Mouse (Mus musculus) urinary bladder, adult 2 months (tissue): ENCODE results near the gene Smarcb1. TPM values are rescaled to one million over a fixed set of nuclear protein-coding genes. Genes with fewer than 3 reads are reported as not detected.

Experiments
- DNase-seq: peaks from one replicate; pipeline ENCODE4 v3.0.0; 2022; ENCODE audit warnings: low spot score
- polyA plus RNA-seq: library from polyadenylated mRNA; depleted of rRNA; stranded (reverse); fragments of >200 nt; gene quantifications from 2 replicates; pipeline ENCODE4 v1.2.3, GENCODE M21; 2012; rRNA removed

The Smarcb1 gene
- polyA plus RNA-seq, 1 experiment, result 41.7 TPM

- no peak for DNase-seq
Measured at GRCm38 (mm10) chr10:75856155-75856907, 65.1 kb downstream of the Smarcb1 start.

- no peak for DNase-seq
Measured at GRCm38 (mm10) chr10:75855416-75855981, 65.9 kb downstream of the Smarcb1 start.

DNA sequence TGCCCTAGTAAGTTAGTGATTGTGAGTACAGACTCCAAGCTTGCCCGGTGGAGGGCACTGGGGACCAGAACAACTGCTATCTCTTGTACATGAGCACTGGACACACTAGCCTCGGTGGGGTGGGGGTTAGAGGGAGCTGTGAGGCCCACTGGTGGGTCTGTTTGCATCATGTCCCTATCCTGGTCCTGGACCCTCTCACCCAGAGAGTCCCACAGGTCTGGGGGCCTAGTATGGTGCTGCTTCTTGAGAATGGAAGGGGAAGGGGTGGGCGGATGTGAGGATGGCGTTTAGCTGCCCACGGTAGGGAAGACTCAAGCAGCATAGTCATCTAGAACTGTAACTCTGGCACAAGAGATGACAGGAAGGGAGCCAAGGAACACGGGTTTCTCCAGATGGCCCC lies 66.6 kb downstream of the Smarcb1 start:
- no peak for DNase-seq

GRCm38 (mm10) chr10:75854096-75854495 lies 67.3 kb downstream of the Smarcb1 start:
- DNase-seq, result no peak

- peak; percentile 47 for DNase-seq
Measured at GRCm38 (mm10) chr10:75853452-75853851, 68.0 kb downstream of the Smarcb1 start.

- no peak for DNase-seq
Measured at GRCm38 (mm10) chr10:75852539-75853125, 68.8 kb downstream of the Smarcb1 start.

GRCm38 (mm10) chr10:75851681-75852080 lies 69.7 kb downstream of the Smarcb1 start:
- no peak for DNase-seq

- DNase-seq, result no peak
Measured at GRCm38 (mm10) chr10:75851076-75851475, 70.3 kb downstream of the Smarcb1 start.

DNA sequence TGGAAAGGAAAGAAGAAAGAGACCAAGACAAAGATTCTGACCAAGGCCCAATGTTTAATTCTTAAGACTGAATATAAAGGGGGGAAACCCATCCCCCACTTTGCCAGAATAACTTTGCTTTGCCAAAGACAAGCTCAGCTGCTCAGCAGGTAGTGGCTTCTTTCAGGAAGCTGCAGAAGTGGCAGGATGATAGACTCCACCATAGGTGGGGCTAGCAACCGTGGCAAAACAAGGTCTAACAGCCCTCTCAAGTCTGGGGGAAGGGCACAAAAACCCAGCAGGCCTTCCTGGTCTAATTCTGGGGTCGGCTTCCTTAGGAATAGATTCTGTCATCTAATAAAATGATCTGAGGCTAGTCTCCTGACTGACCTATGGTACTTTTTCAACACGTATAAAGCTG lies 73.0 kb downstream of the Smarcb1 start:
- DNase-seq, result no peak

Other genes with a start within 250 kb of the Smarcb1 start
- 32.9 and 41.2 TPM in 2 replicates for gene Cabin1, start 157.3 kb downstream of the Smarcb1 start, polyA plus RNA-seq
- gene Ddt, start 148.2 kb downstream of the Smarcb1 start, polyA plus RNA-seq, result 54.4 and 60.6 TPM in 2 replicates
- gene Gm20441, start 140.7 kb downstream of the Smarcb1 start, polyA plus RNA-seq, result 0.40 and 0.74 TPM in 2 replicates
- gene Gstt3, start 140.2 kb downstream of the Smarcb1 start, polyA plus RNA-seq, result 130 and 148 TPM in 2 replicates
- gene Gstt1, start 123.0 kb downstream of the Smarcb1 start, polyA plus RNA-seq, result 160 and 208 TPM in 2 replicates
- gene Gstt4, start 99.1 kb downstream of the Smarcb1 start, polyA plus RNA-seq, result 0.11 TPM in 1 of 2 replicates, not detected in the other
- 107 and 144 TPM in 2 replicates for gene Gstt2, start 84.2 kb downstream of the Smarcb1 start, polyA plus RNA-seq
- gene Mif, start 61.4 kb downstream of the Smarcb1 start, polyA plus RNA-seq, result 542 and 602 TPM in 2 replicates
- 1.0 and 1.2 TPM in 2 replicates for gene Derl3, start 28.2 kb downstream of the Smarcb1 start, polyA plus RNA-seq
- 140 and 179 TPM in 2 replicates for gene Chchd10, start 11.5 kb upstream of the Smarcb1 start, polyA plus RNA-seq
- gene Mmp11, start 14.9 kb upstream of the Smarcb1 start, polyA plus RNA-seq, result 18.8 and 20.1 TPM in 2 replicates
- not detected in 2 replicates for gene Gm867, start 19.1 kb upstream of the Smarcb1 start, polyA plus RNA-seq
- not detected in 2 replicates for gene Vpreb3, start 21.4 kb upstream of the Smarcb1 start, polyA plus RNA-seq
- gene Gm5134, start 32.9 kb upstream of the Smarcb1 start, polyA plus RNA-seq, result 0.04 and 0.10 TPM in 2 replicates
- 8.6 TPM in 2 replicates for gene Zfp280b, start 111.0 kb upstream of the Smarcb1 start, polyA plus RNA-seq
- not detected in 2 replicates for gene Slc5a4b, start 189.3 kb upstream of the Smarcb1 start, polyA plus RNA-seq
- gene Slc5a4a, start 225.8 kb upstream of the Smarcb1 start, polyA plus RNA-seq, result not detected in 2 replicates